Mouse (Mus musculus) embryonic facial prominence, embryonic 15.5 days (tissue): Measurements from ENCODE around the gene Tubb4a. TPM values are rescaled to one million over a fixed set of nuclear protein-coding genes. Genes with fewer than 3 reads are reported as not detected.

Experiments used
- ATAC-seq: fragments of 200-750 bp; cut with Nextera tagmentation; 2 replicates; pipeline ENCODE4 v1.8.0; 2017; ENCODE audit warnings: low read depth, moderate TSS enrichment; ENCODE audit not compliant: insufficient number of reproducible peaks, low FRiP score, low TSS enrichment
- H3K27ac ChIP-seq: fragments of 300-500 bp; sonication (generic); replicated peaks from 2 replicates; pipeline ENCODE4 v1.5.1; 2015; ENCODE audit warnings: mild to moderate bottlenecking, inconsistent platforms
- H3K27me3 ChIP-seq: fragments of 300-500 bp; sonication (generic); 2 replicates; pipeline ENCODE4 v1.6.1; 2015; ENCODE audit warnings: inconsistent platforms
- H3K36me3 ChIP-seq: fragments of 300-500 bp; sonication (generic); 2 replicates; pipeline ENCODE4 v1.6.1; 2015; ENCODE audit warnings: mild to moderate bottlenecking, inconsistent platforms
- H3K4me1 ChIP-seq: fragments of 300-500 bp; sonication (generic); 2 replicates; pipeline ENCODE4 v1.6.1; 2015; ENCODE audit warnings: inconsistent platforms
- H3K4me2 ChIP-seq: fragments of 300-500 bp; sonication (generic); replicated peaks from 2 replicates; pipeline ENCODE4 v1.6.1; 2015; ENCODE audit warnings: mild to moderate bottlenecking, inconsistent platforms
- H3K4me3 ChIP-seq: fragments of 300-500 bp; sonication (generic); replicated peaks from 2 replicates; pipeline ENCODE4 v1.5.1; 2015; ENCODE audit warnings: mild to moderate bottlenecking, inconsistent platforms
- H3K9ac ChIP-seq: fragments of 300-500 bp; sonication (generic); 2 replicates; pipeline ENCODE4 v1.6.1; 2015; ENCODE audit warnings: inconsistent platforms
- H3K9me3 ChIP-seq: fragments of 300-500 bp; sonication (generic); replicated peaks from 2 replicates; pipeline ENCODE4 v1.6.1; 2016; ENCODE audit warnings: inconsistent platforms
- WGBS: fragments of 180-500 bp; shearing (Covaris S2); methylation state at CpG from one replicate; pipeline ENCODE4 v1.1.7; 2015; 5-methylcytosine and 5-hydroxymethylcytosine counted together
- polyA plus RNA-seq: library from polyadenylated mRNA; unstranded; fragments of >200 nt; fragmentation: Nextera tagmentation; extraction: Ambion mirVana; gene quantifications from 2 replicates; pipeline ENCODE4 v1.2.1, GENCODE M21; 2015

Gene Tubb4a
- polyA plus RNA-seq, 1 experiment from 2014 or later, result 9.7 TPM

- Histone ChIP-seq H3K4me3 (no peak overlapping the region), H3K9me3 (no peaks in the 10 kb centered on the region), H3K27me3 (no peaks in the 10 kb centered on the region), H3K27ac (no peak overlapping the region), H3K4me2 (no peak overlapping the region), H3K36me3 (no peaks in the 10 kb centered on the region), H3K4me1 (0 out of 2 replicates have a peak, but pooled peaks cover 5% of the 10 kb centered on the region), H3K9ac (no peak overlapping the region)
- 63% methylated on average over 2 of the region's 2 CpGs for WGBS
- ATAC-seq, result no peak
These were observed 29.2 kb upstream of the Tubb4a start for GRCm38 (mm10) chr17:57116801-57117200.

GRCm38 (mm10) chr17:57112768-57113474, 25.3 kb upstream of the Tubb4a start:
- no peak for ATAC-seq
- Histone ChIP-seq H3K9ac (no peak overlapping the region), H3K9me3 (no peaks in the 10 kb centered on the region), H3K36me3 (no peaks in the 10 kb centered on the region), H3K4me2 (no peak overlapping the region), H3K27ac (no peak overlapping the region), H3K4me3 (no peak overlapping the region), H3K4me1 (no peaks in the 10 kb centered on the region), H3K27me3 (no peaks in the 10 kb centered on the region)
- 84% methylated on average over 10 of the region's 10 CpGs for WGBS

GRCm38 (mm10) chr17:57110005-57110404, 22.4 kb upstream of the Tubb4a start:
- no peak for ATAC-seq
- H3K27me3 ChIP-seq, result no peaks in the 10 kb centered on the region
- no peak overlapping the region for H3K9ac ChIP-seq
- no peaks in the 10 kb centered on the region for H3K36me3 ChIP-seq
- H3K4me1 ChIP-seq, result peaks cover 6% of the 10 kb centered on the region; the same call in 1 of the 2 replicates
- 81% methylated on average over 1 of the region's 1 CpGs for whole genome bisulfite sequencing
- no peaks in the 10 kb centered on the region for H3K9me3 ChIP-seq
- H3K4me2 ChIP-seq, result no peak overlapping the region
- H3K27ac ChIP-seq, result no peak overlapping the region
- no peak overlapping the region for H3K4me3 ChIP-seq

- no peak overlapping the region for H3K27ac ChIP-seq
- H3K4me2 ChIP-seq, result no peak overlapping the region
- no peak for ATAC-seq
- H3K9me3 ChIP-seq, result no peaks in the 10 kb centered on the region
- H3K4me3 ChIP-seq, result no peak overlapping the region
- 51% methylated on average over 5 of the region's 5 CpGs for WGBS
- no peaks in the 10 kb centered on the region for H3K36me3 ChIP-seq
- no peaks in the 10 kb centered on the region for H3K27me3 ChIP-seq
- peaks cover 13% of the 10 kb centered on the region for H3K4me1 ChIP-seq
- no peak overlapping the region for H3K9ac ChIP-seq
These were observed 21.1 kb upstream of the Tubb4a start for GRCm38 (mm10) chr17:57108666-57109171.

GRCm38 (mm10) chr17:57108040-57108665, 20.6 kb upstream of the Tubb4a start:
- Histone ChIP-seq H3K36me3 (no peaks in the 10 kb centered on the region), H3K27me3 (no peaks in the 10 kb centered on the region), H3K4me3 (no peak overlapping the region), H3K9me3 (no peaks in the 10 kb centered on the region), H3K9ac (no peak overlapping the region), H3K4me1 (peaks cover 13% of the 10 kb centered on the region), H3K4me2 (no peak overlapping the region), H3K27ac (no peak overlapping the region)
- WGBS, result 88% methylated on average over 7 of the region's 7 CpGs
- ATAC-seq, result no peak

- no peak for ATAC-seq
- H3K36me3 ChIP-seq, result no peaks in the 10 kb centered on the region
- H3K4me2 ChIP-seq, result no peak overlapping the region
- no peak overlapping the region for H3K27ac ChIP-seq
- H3K27me3 ChIP-seq, result no peaks in the 10 kb centered on the region
- peaks cover 13% of the 10 kb centered on the region for H3K4me1 ChIP-seq
- 88% methylated on average over 5 of the region's 5 CpGs for WGBS
- no peaks in the 10 kb centered on the region for H3K9me3 ChIP-seq
- H3K4me3 ChIP-seq, result no peak overlapping the region
- no peak overlapping the region for H3K9ac ChIP-seq
These were observed 19.5 kb upstream of the Tubb4a start for GRCm38 (mm10) chr17:57107064-57107463.

GRCm38 (mm10) chr17:57106035-57106368, 18.4 kb upstream of the Tubb4a start:
- H3K4me3 ChIP-seq, result peak overlapping the region; percentile 67
- no peak overlapping the region for H3K9ac ChIP-seq
- H3K27ac ChIP-seq, result no peak overlapping the region
- peak overlapping the region; percentile 91 for H3K4me2 ChIP-seq
- H3K27me3 ChIP-seq, result no peaks in the 10 kb centered on the region
- ATAC-seq, result no peak
- peaks cover 13% of the 10 kb centered on the region for H3K4me1 ChIP-seq
- H3K36me3 ChIP-seq, result no peaks in the 10 kb centered on the region
- no peaks in the 10 kb centered on the region for H3K9me3 ChIP-seq
- 10% methylated on average over 9 of the region's 9 CpGs for WGBS

- ATAC-seq, result peak; percentile 69; the same call in 1 of the 2 replicates
- peak within 1 kb of the TSS; percentile 67 for H3K4me3 ChIP-seq
- no peaks in the 10 kb centered on the region for H3K9me3 ChIP-seq
- H3K36me3 ChIP-seq, result no peaks in the 10 kb centered on the region
- no peak within 1 kb of the TSS for H3K27ac ChIP-seq
- peak within 1 kb of the TSS; percentile 91 for H3K4me2 ChIP-seq
- H3K27me3 ChIP-seq, result no peaks in the 10 kb centered on the region
- peak within 1 kb of the TSS; percentile 53 for H3K9ac ChIP-seq
- H3K4me1 ChIP-seq, result peaks cover 13% of the 10 kb centered on the region
- 1% methylated on average over 53 of the region's 61 CpGs for WGBS
These were observed 17.8 kb upstream of the Tubb4a start, which contains the start of gene Tnfsf9 for GRCm38 (mm10) chr17:57105181-57106034. Gene Tnfsf9, plus strand, starts transcription at chr17:57105325.

- Histone ChIP-seq H3K9me3 (no peaks in the 10 kb centered on the region), H3K4me3 (peak overlapping the region; percentile 67), H3K27ac (no peak overlapping the region), H3K36me3 (no peaks in the 10 kb centered on the region), H3K27me3 (no peaks in the 10 kb centered on the region), H3K4me1 (peaks cover 13% of the 10 kb centered on the region), H3K9ac (no peak overlapping the region), H3K4me2 (peak overlapping the region; percentile 91)
- ATAC-seq, result no peak
- WGBS, result 36% methylated on average over 4 of the region's 4 CpGs
These were observed 16.9 kb upstream of the Tubb4a start for GRCm38 (mm10) chr17:57104496-57104895.

- WGBS, result 59% methylated on average over 2 of the region's 2 CpGs
- H3K4me3 ChIP-seq, result no peak overlapping the region
These were observed 14.7 kb upstream of the Tubb4a start for GRCm38 (mm10) chr17:57102276-57102675.

More at GRCm38 (mm10) chr17:57102276-57102675, 14.7 kb upstream of the Tubb4a start:
- peaks cover 13% of the 10 kb centered on the region for H3K4me1 ChIP-seq
- H3K9ac ChIP-seq, result no peak overlapping the region
- no peak overlapping the region for H3K27ac ChIP-seq
- H3K36me3 ChIP-seq, result no peaks in the 10 kb centered on the region
- H3K9me3 ChIP-seq, result no peaks in the 10 kb centered on the region
- ATAC-seq, result no peak
- no peak overlapping the region for H3K4me2 ChIP-seq
- no peaks in the 10 kb centered on the region for H3K27me3 ChIP-seq
